Mouse (Mus musculus): ENCODE data around the gene E330021D16Rik. TPM values are rescaled to one million over a fixed set of nuclear protein-coding genes. Genes with fewer than 3 reads are reported as not detected.

E330021D16Rik gene
- total and polyA plus RNA-seq, 3 experiments = not detected

- Histone ChIP-seq H3K4me2 (ENCODE audit: insufficient read depth, low read depth, poor library complexity, severe bottlenecking) (no peak overlapping the region), H3K9me3 (replicated peaks; ENCODE audit: low read length) (no peaks in the 10 kb centered on the region), H3K4me3 (replicated peaks in 1 of 3; ENCODE audit: low read depth in 2 of 3, low read length in 2 of 3, poor library complexity in 1 of 3) (no peak overlapping the region), H3K9ac (ENCODE audit: insufficient read depth, low read depth) (no peak overlapping the region), H3K79me2 (replicated peaks; ENCODE audit: control insufficient read depth, extremely low read depth, insufficient read depth, poor library complexity, severe bottlenecking) (no peaks in the 10 kb centered on the region), H3K4me1 (ENCODE audit: control insufficient read depth in 1 of 2, insufficient read depth in 2 of 2) (no peaks in the 10 kb centered on the region), H3K27me3 (replicated peaks) (peaks cover 7% of the 10 kb centered on the region), H3K36me3 (replicated peaks in 1 of 2; ENCODE audit: control insufficient read depth in 1 of 2, insufficient read depth in 1 of 2, low read length in 1 of 2) (no peaks in the 10 kb centered on the region), H3K27ac (ENCODE audit: insufficient read depth, low read depth) (no peak overlapping the region)
- in situ Hi-C loops (cut with MboI; ENCODE audit: low pct_ligation_motif_present, low pct_unique_long_range_greater_than_20kb, low sequenced_read_pairs) = no loop called here
- no peak for DNase-seq (ENCODE audit: extremely low read depth)
- dilution Hi-C loops (cut with MboI; ENCODE audit: extremely low pct_ligation_motif_present, extremely low pct_unique_long_range_greater_than_20kb, low sequenced_read_pairs) = no loop called here
- TF ChIP-seq ZKSCAN1 (IDR thresholded peaks at IDR 0.05; ENCODE audit: borderline replicate concordance, low read depth, low read length) = no peak
- TF ChIP-seq CHD1 (IDR thresholded peaks at IDR 0.05; ENCODE audit: low read depth, low read length) = no peak
- no peak for TF ChIP-seq GABPA (IDR thresholded peaks at IDR 0.05; ENCODE audit: insufficient replicate concordance, low read depth, low read length)
- TF ChIP-seq HCFC1 (IDR thresholded peaks at IDR 0.05; ENCODE audit: low read depth, low read length) = no peak
- no peak for TF ChIP-seq E2F4 (IDR thresholded peaks at IDR 0.05; ENCODE audit: insufficient replicate concordance, low read depth, low read length)
- TF ChIP-seq JUN (IDR thresholded peaks at IDR 0.05; ENCODE audit: insufficient read depth, low read depth, low read length) = no peak
- TF ChIP-seq KAT2A (IDR thresholded peaks at IDR 0.05; ENCODE audit: insufficient replicate concordance, low read length) = no peak
- no peak for TF ChIP-seq ZMIZ1 (IDR thresholded peaks at IDR 0.05; ENCODE audit: low read depth, low read length)
- no peak for TF ChIP-seq ELF1 (IDR thresholded peaks at IDR 0.05; ENCODE audit: low read depth, low read length)
Measured at GRCm38 (mm10) chr6:136407608-136408192, 7.7 kb downstream of the E330021D16Rik start.

DNA sequence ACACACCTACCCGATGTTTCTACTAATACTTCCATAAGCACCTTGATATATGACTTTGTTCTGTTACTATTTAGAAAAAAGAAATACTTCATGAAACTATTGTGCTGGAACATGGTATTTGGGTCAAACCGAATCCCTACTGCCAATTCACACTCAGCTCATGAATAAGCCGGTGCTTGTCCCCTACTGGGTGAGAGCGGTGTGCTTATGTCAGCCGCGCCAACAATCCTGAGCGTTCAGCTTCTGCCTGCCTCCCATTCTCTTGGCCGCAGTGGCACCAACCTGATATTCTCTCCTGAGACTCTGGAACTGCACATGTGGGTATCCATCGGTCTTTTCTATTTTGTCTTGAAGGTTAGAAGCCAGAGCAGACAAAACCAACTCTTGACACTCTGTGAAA is 18.5 kb downstream of the E330021D16Rik start:
- no peaks in the 10 kb centered on the region for H3K79me2 ChIP-seq (replicated peaks; ENCODE audit: control insufficient read depth, extremely low read depth, insufficient read depth, poor library complexity, severe bottlenecking)
- no peak overlapping the region for H3K4me3 ChIP-seq (replicated peaks in 1 of 3; ENCODE audit: low read depth in 2 of 3, low read length in 2 of 3, poor library complexity in 1 of 3)
- no peak overlapping the region for H3K9ac ChIP-seq (ENCODE audit: insufficient read depth, low read depth)
- TF ChIP-seq BHLHE40 (IDR thresholded peaks at IDR 0.05; ENCODE audit: low read depth, low read length) = no peak
- TF ChIP-seq SMC3 (IDR thresholded peaks at IDR 0.05; ENCODE audit: low read depth, low read length) = no peak
- no peak for TF ChIP-seq MAX (IDR thresholded peaks at IDR 0.05; ENCODE audit: low read length)
- no peak for TF ChIP-seq E2F4 (IDR thresholded peaks at IDR 0.05; ENCODE audit: insufficient replicate concordance, low read depth, low read length)
- TF ChIP-seq POLR2A (IDR thresholded peaks at IDR 0.05; ENCODE audit: low read depth, low read length) = no peak
- TF ChIP-seq ELF1 (IDR thresholded peaks at IDR 0.05; ENCODE audit: low read depth, low read length) = no peak
- no peak for TF ChIP-seq MYC (IDR thresholded peaks at IDR 0.05; ENCODE audit: low read depth, low read length)
- TF ChIP-seq CTCF (conservative IDR thresholded peaks at IDR 0.05 in 1 of 2, IDR thresholded peaks at IDR 0.05 in 1 of 2; ENCODE audit: low read depth in 2 of 2, low read length in 2 of 2) = no peak
- TF ChIP-seq CHD1 (IDR thresholded peaks at IDR 0.05; ENCODE audit: low read depth, low read length) = no peak
- no peak for TF ChIP-seq UBTF (IDR thresholded peaks at IDR 0.05; ENCODE audit: low read depth, low read length)
- no peak for TF ChIP-seq USF1 (IDR thresholded peaks at IDR 0.05; ENCODE audit: low read depth, low read length)
- no peak for TF ChIP-seq IRF4 (IDR thresholded peaks at IDR 0.05; ENCODE audit: low read depth, low read length)
- TF ChIP-seq ZMIZ1 (IDR thresholded peaks at IDR 0.05; ENCODE audit: low read depth, low read length) = no peak
- TF ChIP-seq CHD2 (IDR thresholded peaks at IDR 0.05; ENCODE audit: low read length) = no peak
- TF ChIP-seq ETS1 (conservative IDR thresholded peaks at IDR 0.05; ENCODE audit: low read depth, low read length) = no peak
- no peak for TF ChIP-seq SIN3A (IDR thresholded peaks at IDR 0.05; ENCODE audit: low read length)
- H3K36me3 ChIP-seq (replicated peaks in 1 of 2; ENCODE audit: control insufficient read depth in 1 of 2, insufficient read depth in 1 of 2, low read length in 1 of 2) = no peaks in the 10 kb centered on the region
- no peak overlapping the region for H3K4me2 ChIP-seq (ENCODE audit: insufficient read depth, low read depth, poor library complexity, severe bottlenecking)
- no peaks in the 10 kb centered on the region for H3K4me1 ChIP-seq (ENCODE audit: control insufficient read depth in 1 of 2, insufficient read depth in 2 of 2)
- H3K27me3 ChIP-seq (replicated peaks) = peaks cover 29% of the 10 kb centered on the region
- in situ Hi-C loops (cut with MboI; ENCODE audit: low pct_ligation_motif_present, low pct_unique_long_range_greater_than_20kb, low sequenced_read_pairs) (no loop called here), dilution Hi-C loops (cut with MboI; ENCODE audit: extremely low pct_ligation_motif_present, extremely low pct_unique_long_range_greater_than_20kb, low sequenced_read_pairs) (no loop called here)
- no peak for DNase-seq (ENCODE audit: extremely low read depth)
- H3K9me3 ChIP-seq (replicated peaks; ENCODE audit: low read length) = peaks cover 12% of the 10 kb centered on the region
- H3K27ac ChIP-seq (ENCODE audit: insufficient read depth, low read depth) = no peak overlapping the region

Data from CH12.LX (cell line).